Mouse (Mus musculus) duodenum, adult 2 months (tissue): Measurements from ENCODE around the gene Klk9. TPM values are rescaled to one million over a fixed set of nuclear protein-coding genes. Genes with fewer than 3 reads are reported as not detected.

Experiments used
- polyA plus RNA-seq: library from polyadenylated mRNA; depleted of rRNA; stranded (reverse); fragments of >200 nt; gene quantifications from 2 replicates; pipeline ENCODE4 v1.2.3, GENCODE M21; 2012; ENCODE audit warnings: low replicate concordance; rRNA removed

Gene Klk9
- not detected in 2 replicates for polyA plus RNA-seq

GRCm38 (mm10) chr7:43791591-43791990, at the start of gene Klk9:
Gene Klk9 (plus strand): TSS chr7:43791891.

GRCm38 (mm10) chr7:43768597-43768996, 23.1 kb upstream of the Klk9 start, which contains the start of gene Klk12:
Gene Klk12 (plus strand): TSS chr7:43768897.

GRCm38 (mm10) chr7:43774364-43774763, 17.3 kb upstream of the Klk9 start, which contains the start of gene Klk11:
Gene Klk11 (plus strand): TSS chr7:43774604.

GRCm38 (mm10) chr7:43780746-43781145, 10.9 kb upstream of the Klk9 start, which contains the start of gene Klk10:
Gene Klk10 (plus strand): TSS chr7:43781035.

GRCm38 (mm10) chr7:43797333-43797769, 5.7 kb downstream of the Klk9 start, which contains the start of gene Klk8:
Gene Klk8 (plus strand): TSS chr7:43797577.

GRCm38 (mm10) chr7:43810994-43811393, 19.3 kb downstream of the Klk9 start, which contains the start of gene Klk7:
Gene Klk7 (plus strand): TSS chr7:43811294.

GRCm38 (mm10) chr7:43824199-43824598, 32.5 kb downstream of the Klk9 start, which contains the start of gene Klk6:
Gene Klk6 (plus strand): TSS chr7:43824499.

GRCm38 (mm10) chr7:43841701-43842100, 50.0 kb downstream of the Klk9 start, which contains the start of gene Klk5:
Gene Klk5 (plus strand): TSS chr7:43841971.

Other genes starting within 250 kb of the Klk9 start
- 1.4 and 3.5 TPM in 2 replicates for gene Cd33, start 247.5 kb upstream of the Klk9 start, polyA plus RNA-seq
- gene Zfp658, start 229.6 kb upstream of the Klk9 start, polyA plus RNA-seq: 0.15 TPM in 2 replicates
- 0.14 and 0.43 TPM in 2 replicates for gene Zfp719, start 212.3 kb upstream of the Klk9 start, polyA plus RNA-seq
- 0.22 TPM in 1 of 2 replicates, not detected in the other for gene Zfp819, start 184.7 kb upstream of the Klk9 start, polyA plus RNA-seq
- gene Ceacam18, start 157.2 kb upstream of the Klk9 start, polyA plus RNA-seq: 46.9 and 47.2 TPM in 2 replicates
- gene Siglece, start 131.7 kb upstream of the Klk9 start, polyA plus RNA-seq: 2.9 and 5.0 TPM in 2 replicates
- gene Ctu1, start 119.9 kb upstream of the Klk9 start, polyA plus RNA-seq: 7.8 and 10.7 TPM in 2 replicates
- 0.08 and 0.09 TPM in 2 replicates for gene Klk14, start 101.5 kb upstream of the Klk9 start, polyA plus RNA-seq
- gene Klk13, start 79.3 kb upstream of the Klk9 start, polyA plus RNA-seq: not detected in 2 replicates
- not detected in 2 replicates for gene Klk12, start 23.0 kb upstream of the Klk9 start, polyA plus RNA-seq
- gene Klk11, start 17.3 kb upstream of the Klk9 start, polyA plus RNA-seq: 0.21 TPM in 1 of 2 replicates, not detected in the other
- 0.28 and 0.37 TPM in 2 replicates for gene Klk10, start 10.9 kb upstream of the Klk9 start, polyA plus RNA-seq
- gene Klk8, start 5.7 kb downstream of the Klk9 start, polyA plus RNA-seq: 1.2 and 2.8 TPM in 2 replicates
- not detected in 2 replicates for gene Klk7, start 19.4 kb downstream of the Klk9 start, polyA plus RNA-seq
- gene Klk6, start 32.6 kb downstream of the Klk9 start, polyA plus RNA-seq: not detected in 2 replicates
- not detected in 2 replicates for gene Klk5, start 50.1 kb downstream of the Klk9 start, polyA plus RNA-seq
- not detected in 2 replicates for gene Klk4, start 89.3 kb downstream of the Klk9 start, polyA plus RNA-seq
- not detected in 2 replicates for gene Klk15, start 141.8 kb downstream of the Klk9 start, polyA plus RNA-seq
- gene Klk1b8, start 158.8 kb downstream of the Klk9 start, polyA plus RNA-seq: not detected in 2 replicates
- gene Klk1b1, start 174.9 kb downstream of the Klk9 start, polyA plus RNA-seq: not detected in 2 replicates
- gene Klk1b9, start 184.2 kb downstream of the Klk9 start, polyA plus RNA-seq: not detected in 2 replicates
- 0.49 TPM in 1 of 2 replicates, not detected in the other for gene Klk1b11, start 204.0 kb downstream of the Klk9 start, polyA plus RNA-seq
- gene Klk1b26, start 220.3 kb downstream of the Klk9 start, polyA plus RNA-seq: not detected in 2 replicates